Mouse (Mus musculus) heart, embryonic 11.5 days (tissue): ENCODE results near the gene Kcnip1. TPM values are rescaled to one million over a fixed set of nuclear protein-coding genes. Genes with fewer than 3 reads are reported as not detected.

Experiments used
- ATAC-seq: fragments of 200-750 bp; cut with Nextera tagmentation; replicated peaks from 2 replicates; pipeline ENCODE4 v1.8.0; 2017; ENCODE audit warnings: moderate library complexity; ENCODE audit not compliant: insufficient number of reproducible peaks, low FRiP score, low TSS enrichment
- H3K27ac ChIP-seq: fragments of 300-500 bp; sonication (generic); 2 replicates; pipeline ENCODE4 v1.5.1; 2014; ENCODE audit warnings: mild to moderate bottlenecking, low read depth, low read length
- H3K27me3 ChIP-seq: fragments of 300-500 bp; sonication (generic); 2 replicates; pipeline ENCODE4 v1.6.1; 2014; ENCODE audit warnings: mild to moderate bottlenecking, low read length, mixed read lengths; ENCODE audit not compliant: control insufficient read depth, insufficient read depth
- H3K36me3 ChIP-seq: fragments of 300-500 bp; sonication (generic); 2 replicates; pipeline ENCODE4 v1.6.1; 2014; ENCODE audit warnings: mild to moderate bottlenecking, low read length, moderate library complexity, mixed read lengths; ENCODE audit not compliant: control insufficient read depth, insufficient read depth
- H3K4me1 ChIP-seq: fragments of 300-500 bp; sonication (generic); 2 replicates; pipeline ENCODE4 v1.6.1; 2014; ENCODE audit warnings: low read length; ENCODE audit not compliant: control insufficient read depth, insufficient read depth
- H3K4me2 ChIP-seq: fragments of 300-500 bp; sonication (generic); 2 replicates; pipeline ENCODE4 v1.6.1; 2014; ENCODE audit warnings: mild to moderate bottlenecking, moderate library complexity
- H3K4me3 ChIP-seq: fragments of 300-500 bp; sonication (generic); 2 replicates; pipeline ENCODE4 v1.5.1; 2014; ENCODE audit warnings: low read depth, low read length
- H3K9ac ChIP-seq: fragments of 300-500 bp; sonication (generic); 2 replicates; pipeline ENCODE4 v1.6.1; 2014; ENCODE audit warnings: mild to moderate bottlenecking, low read depth, low read length, moderate library complexity
- H3K9me3 ChIP-seq: fragments of 300-500 bp; sonication (generic); replicated peaks from 2 replicates; pipeline ENCODE4 v1.6.1; 2016; ENCODE audit warnings: low read length; ENCODE audit not compliant: control insufficient read depth
- WGBS: fragments of 180-500 bp; shearing (Covaris S2); extraction: QIAGEN DNeasy Blood & Tissue Kit; methylation state at CpG from one replicate; pipeline ENCODE4 v1.1.7; 2014; ENCODE audit not compliant: insufficient replicate concordance; 5-methylcytosine and 5-hydroxymethylcytosine counted together
- polyA plus RNA-seq: library from polyadenylated mRNA; unstranded; fragments of >200 nt; fragmentation: Nextera tagmentation; extraction: Ambion mirVana; gene quantifications from 2 replicates; pipeline ENCODE4 v1.2.1, GENCODE M21; 2014

Kcnip1 gene
- polyA plus RNA-seq, 1 experiment from 2014 or later = 0.44 TPM

DNA sequence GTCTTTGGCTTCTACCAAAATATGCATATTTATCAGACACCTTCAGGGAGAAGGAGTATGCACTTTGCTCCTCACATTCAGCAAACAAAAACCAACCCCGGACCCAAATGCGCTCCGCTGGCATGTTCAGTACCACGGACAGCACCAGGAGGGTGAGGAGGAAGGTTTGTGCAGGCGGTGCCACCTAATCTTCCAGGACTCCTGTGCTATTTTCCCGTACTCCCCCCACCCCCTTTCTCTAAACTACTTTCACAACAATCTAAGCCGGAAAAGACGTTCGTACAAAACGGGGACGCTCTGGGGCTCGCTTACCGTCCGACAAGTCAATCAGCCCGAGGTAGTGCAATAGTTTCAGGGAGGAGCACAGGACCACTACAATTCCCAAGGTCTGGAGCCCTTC lies 312.8 kb downstream of the Kcnip1 start:
- WGBS = 2% methylated on average over 15 of the region's 15 CpGs
- Histone ChIP-seq H3K4me1 (no peaks in the 10 kb centered on the region), H3K4me3 (peak overlapping the region; percentile 13; the same call in 1 of the 2 replicates)

DNA sequence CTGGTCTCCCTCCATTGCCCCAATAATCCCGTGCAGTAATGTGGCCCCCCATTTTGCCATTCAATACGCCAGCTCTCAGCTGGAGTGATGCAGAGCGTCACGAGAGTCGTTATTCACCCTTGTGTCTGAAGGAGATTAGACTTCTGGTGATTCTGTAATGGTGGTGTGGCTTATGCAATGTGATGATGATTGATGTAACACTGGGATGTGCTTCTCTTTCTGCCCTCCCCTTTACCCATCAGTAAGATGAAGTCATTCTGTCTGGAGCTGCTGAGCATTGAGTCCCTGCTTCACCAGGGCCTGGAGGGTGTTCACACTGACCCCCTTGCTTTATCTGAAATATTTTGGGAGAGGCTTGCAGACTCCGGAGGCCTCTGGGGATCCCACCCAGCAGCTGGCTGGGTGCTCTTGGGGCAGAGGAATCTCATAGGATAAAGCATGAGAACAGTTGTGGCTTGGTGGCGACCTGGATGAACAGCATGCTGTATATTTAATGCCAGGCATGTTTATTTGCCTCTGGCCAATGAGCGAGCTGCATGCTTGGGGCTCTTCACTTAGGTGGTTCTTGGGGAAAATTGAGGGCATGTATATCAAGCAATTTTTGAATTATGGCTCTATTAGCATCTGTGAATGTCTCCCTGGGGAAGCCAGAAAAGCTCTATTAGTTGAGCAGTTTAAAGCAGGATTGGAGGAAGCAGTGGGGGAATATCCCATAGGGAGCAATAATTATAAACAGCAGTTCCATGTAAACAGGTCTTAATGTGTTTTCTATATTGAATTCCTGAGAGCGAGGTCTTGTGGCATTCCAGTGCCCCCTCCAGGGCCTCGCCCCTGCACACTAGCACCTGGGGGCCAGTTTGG lies 322.6 kb downstream of the Kcnip1 start:
- WGBS = 76% methylated on average over 10 of the region's 10 CpGs
- Histone ChIP-seq H3K9ac (no peak overlapping the region), H3K4me2 (no peak overlapping the region), H3K36me3 (no peaks in the 10 kb centered on the region), H3K27me3 (no peaks in the 10 kb centered on the region), H3K4me1 (no peaks in the 10 kb centered on the region), H3K4me3 (no peak overlapping the region), H3K27ac (no peak overlapping the region), H3K9me3 (no peaks in the 10 kb centered on the region)
- ATAC-seq = no peak

More for the DNA sequence above, 312.8 kb downstream of the Kcnip1 start:
- ATAC-seq = no peak
- Histone ChIP-seq H3K9me3 (no peaks in the 10 kb centered on the region), H3K36me3 (no peaks in the 10 kb centered on the region), H3K27ac (no peak overlapping the region), H3K4me2 (peak overlapping the region; percentile 51; the same call in 1 of the 2 replicates), H3K9ac (no peak overlapping the region), H3K27me3 (peaks cover 6% of the 10 kb centered on the region; the same call in 1 of the 2 replicates)

DNA sequence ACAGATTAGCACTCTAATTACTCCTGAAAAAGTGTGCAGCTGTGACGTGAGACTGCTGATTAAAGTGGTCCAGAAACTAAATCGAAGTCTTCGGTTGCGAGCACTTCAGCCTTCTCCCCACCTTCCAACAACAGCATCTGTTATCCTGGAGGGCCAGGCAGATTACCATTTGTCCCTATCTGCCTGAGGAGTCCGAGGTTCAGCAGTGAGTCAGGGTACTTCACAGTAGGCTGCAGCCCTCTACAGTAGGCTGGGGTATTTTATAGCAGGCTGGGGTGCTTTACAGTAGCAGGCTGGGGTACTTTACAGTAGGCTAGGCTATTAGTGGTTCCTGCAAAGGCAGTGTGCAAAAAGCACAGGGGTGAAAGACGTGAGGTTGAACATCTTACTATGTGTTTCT lies 324.6 kb downstream of the Kcnip1 start:
- Histone ChIP-seq H3K9me3 (no peaks in the 10 kb centered on the region), H3K27me3 (no peaks in the 10 kb centered on the region), H3K4me3 (no peak overlapping the region), H3K9ac (no peak overlapping the region), H3K4me2 (no peak overlapping the region), H3K27ac (no peak overlapping the region), H3K4me1 (no peaks in the 10 kb centered on the region), H3K36me3 (no peaks in the 10 kb centered on the region)
- WGBS = 50% methylated on average over 6 of the region's 6 CpGs
- ATAC-seq = no peak

DNA sequence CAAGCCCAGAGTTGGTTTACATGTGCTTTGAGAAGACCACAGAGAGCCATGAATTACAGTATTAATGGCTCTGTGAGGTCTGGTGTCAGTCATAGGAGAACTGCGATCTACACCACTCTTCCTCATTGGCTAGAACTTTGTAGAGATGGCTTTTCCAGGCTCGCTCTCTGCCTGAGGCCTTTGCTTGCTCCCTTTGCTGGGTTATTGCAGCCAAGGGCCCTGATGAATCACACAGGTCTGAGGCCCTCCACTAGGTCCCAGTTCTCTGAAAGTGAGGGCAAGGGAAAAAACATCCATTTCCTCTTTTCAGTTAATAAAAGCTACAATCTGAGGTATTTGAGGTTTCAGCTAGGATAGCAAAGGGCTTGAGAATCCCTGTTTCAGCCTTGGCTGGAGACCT lies 329.4 kb downstream of the Kcnip1 start:
- Histone ChIP-seq H3K27me3 (no peaks in the 10 kb centered on the region), H3K4me3 (no peak overlapping the region), H3K36me3 (no peaks in the 10 kb centered on the region), H3K4me2 (no peak overlapping the region), H3K4me1 (no peaks in the 10 kb centered on the region), H3K9me3 (no peaks in the 10 kb centered on the region), H3K27ac (no peak overlapping the region), H3K9ac (no peak overlapping the region)
- no peak for ATAC-seq
- 80% methylated on average over 2 of the region's 2 CpGs for WGBS

DNA sequence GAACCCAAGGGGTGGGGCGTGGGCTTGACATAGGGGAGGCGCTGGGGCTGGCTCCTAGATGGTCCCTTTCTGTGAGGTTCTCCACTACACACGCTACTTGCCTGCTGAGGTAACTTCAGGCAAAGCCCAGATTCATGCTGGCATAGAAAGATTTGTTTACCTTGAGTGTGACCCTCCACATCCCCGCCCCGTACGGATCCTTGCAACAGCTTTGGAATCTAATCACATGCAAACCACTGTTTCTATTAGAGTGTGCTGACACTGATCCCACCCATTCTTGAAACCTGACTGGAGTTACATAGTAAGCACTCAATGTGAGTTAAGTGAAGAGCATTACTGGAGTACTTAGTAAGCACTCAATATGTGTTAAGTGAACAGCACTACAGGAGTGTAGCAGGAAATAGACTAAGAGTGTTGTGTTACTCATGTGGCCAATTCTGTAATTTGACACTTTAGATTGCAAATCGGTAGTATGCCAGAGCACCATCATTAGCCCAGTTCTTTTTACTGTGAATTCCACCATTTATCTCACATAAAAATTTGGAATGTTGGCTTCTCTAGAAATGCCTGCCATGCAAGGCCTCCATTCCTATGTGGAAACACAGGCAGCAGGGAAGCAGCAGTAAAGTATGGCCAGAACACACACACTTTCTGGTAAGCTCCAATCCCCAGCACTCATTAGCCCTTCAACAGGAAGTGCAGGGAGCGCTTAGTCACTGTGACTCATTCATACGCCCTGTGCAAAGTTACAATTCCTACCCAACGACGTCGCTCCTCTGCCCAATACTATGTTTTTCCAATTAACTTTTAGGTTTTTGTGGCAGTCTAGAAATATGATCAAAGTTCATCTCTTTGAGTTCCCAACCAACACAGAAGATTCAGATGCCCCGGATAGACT lies 332.7 kb downstream of the Kcnip1 start:
- H3K27me3 ChIP-seq = no peaks in the 10 kb centered on the region
- no peak overlapping the region for H3K4me3 ChIP-seq
- no peaks in the 10 kb centered on the region for H3K4me1 ChIP-seq
- no peak overlapping the region for H3K4me2 ChIP-seq
- WGBS = 64% methylated on average over 13 of the region's 13 CpGs
- no peaks in the 10 kb centered on the region for H3K9me3 ChIP-seq
- no peak for ATAC-seq
- no peak overlapping the region for H3K27ac ChIP-seq
- H3K36me3 ChIP-seq = no peaks in the 10 kb centered on the region
- H3K9ac ChIP-seq = no peak overlapping the region

DNA sequence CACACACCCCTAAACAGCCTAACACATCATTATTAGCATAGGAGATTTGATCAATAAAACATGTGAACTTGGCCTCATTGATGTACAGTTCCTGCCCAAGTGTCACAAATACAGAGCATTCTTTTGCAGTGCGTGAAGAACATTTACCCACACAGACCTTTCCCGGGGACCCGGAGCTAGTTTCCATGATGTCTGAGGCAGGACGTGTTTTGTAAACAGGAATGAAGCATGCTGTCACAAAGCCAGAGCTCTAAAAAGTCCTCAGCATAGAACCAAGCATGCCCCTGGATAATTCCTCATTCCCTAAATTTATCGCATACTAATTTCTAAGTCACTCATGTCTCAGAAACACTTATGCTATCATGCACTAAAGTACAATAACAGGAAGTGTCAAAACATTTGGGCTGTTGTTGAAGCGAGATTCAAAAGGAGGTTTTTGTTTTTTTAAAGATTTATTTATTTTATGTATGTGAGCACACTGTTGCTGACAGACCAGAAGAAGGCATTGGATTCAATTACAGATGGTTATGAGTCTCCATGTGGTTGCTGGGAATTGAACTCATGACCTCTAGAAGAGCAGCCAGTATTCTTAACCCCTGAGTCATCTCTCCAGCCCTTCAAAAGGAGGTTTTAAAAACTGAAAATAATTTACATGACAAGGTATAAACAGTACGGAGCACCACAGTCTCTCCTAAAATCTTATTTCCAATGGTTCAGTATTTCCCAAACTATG lies 336.9 kb downstream of the Kcnip1 start:
- Histone ChIP-seq H3K27me3 (no peaks in the 10 kb centered on the region), H3K4me2 (no peak overlapping the region), H3K9me3 (no peaks in the 10 kb centered on the region), H3K9ac (no peak overlapping the region), H3K27ac (no peak overlapping the region), H3K36me3 (no peaks in the 10 kb centered on the region), H3K4me1 (no peaks in the 10 kb centered on the region), H3K4me3 (no peak overlapping the region)
- 71% methylated on average over 7 of the region's 7 CpGs for whole genome bisulfite sequencing
- ATAC-seq = no peak

DNA sequence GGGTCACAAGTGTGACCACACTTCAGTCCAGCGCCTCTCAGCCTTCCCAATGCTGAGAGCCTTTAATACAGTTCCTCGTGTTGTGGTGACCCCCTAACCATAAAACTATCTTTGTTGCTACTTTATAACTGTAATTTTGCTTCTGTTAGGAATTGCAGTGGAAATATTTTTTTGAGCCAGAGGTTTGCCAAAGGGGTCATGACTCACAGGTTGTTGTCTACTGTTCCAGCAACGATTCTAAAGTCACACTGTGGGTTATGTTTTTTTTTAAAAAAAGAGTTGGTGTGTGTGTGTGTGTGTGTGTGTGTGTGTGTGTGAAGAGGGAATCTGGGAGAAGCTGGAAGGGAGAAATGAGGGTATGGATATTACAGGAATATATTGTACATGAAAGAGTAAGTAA lies 337.7 kb downstream of the Kcnip1 start:
- no peak overlapping the region for H3K27ac ChIP-seq
- H3K4me2 ChIP-seq = no peak overlapping the region
- no peak for ATAC-seq
- no peaks in the 10 kb centered on the region for H3K27me3 ChIP-seq
- H3K36me3 ChIP-seq = no peaks in the 10 kb centered on the region
- WGBS = 62% methylated on average over 3 of the region's 3 CpGs
- no peaks in the 10 kb centered on the region for H3K4me1 ChIP-seq
- no peak overlapping the region for H3K9ac ChIP-seq
- no peak overlapping the region for H3K4me3 ChIP-seq
- H3K9me3 ChIP-seq = no peaks in the 10 kb centered on the region

DNA sequence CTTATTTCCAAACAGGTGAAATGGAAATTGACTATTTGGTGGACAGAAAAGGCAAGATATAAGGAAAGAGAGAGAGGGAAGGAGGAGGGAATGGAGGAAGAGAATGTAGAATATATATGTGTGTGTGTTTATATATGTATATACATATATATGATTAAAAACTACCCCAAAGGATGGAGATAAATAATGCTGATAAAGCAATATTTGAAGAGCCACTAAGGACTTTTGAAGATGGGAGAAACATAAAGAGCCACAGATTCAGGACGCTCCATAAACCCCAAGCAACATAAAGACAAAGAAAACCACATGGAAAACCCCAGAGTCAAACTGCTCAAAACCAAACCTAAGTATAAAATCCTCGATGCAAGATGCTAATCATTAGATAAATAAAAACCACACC lies 338.5 kb downstream of the Kcnip1 start:
- no peaks in the 10 kb centered on the region for H3K9me3 ChIP-seq
- H3K36me3 ChIP-seq = no peaks in the 10 kb centered on the region
- H3K27ac ChIP-seq = no peak overlapping the region
- no peaks in the 10 kb centered on the region for H3K27me3 ChIP-seq
- no peak overlapping the region for H3K4me2 ChIP-seq
- no peak for ATAC-seq
- no peaks in the 10 kb centered on the region for H3K4me1 ChIP-seq
- WGBS = 83% methylated on average over 2 of the region's 2 CpGs
- H3K4me3 ChIP-seq = no peak overlapping the region
- no peak overlapping the region for H3K9ac ChIP-seq
